Mouse (Mus musculus): Measurements from ENCODE around the gene Lrp2.

DNA sequence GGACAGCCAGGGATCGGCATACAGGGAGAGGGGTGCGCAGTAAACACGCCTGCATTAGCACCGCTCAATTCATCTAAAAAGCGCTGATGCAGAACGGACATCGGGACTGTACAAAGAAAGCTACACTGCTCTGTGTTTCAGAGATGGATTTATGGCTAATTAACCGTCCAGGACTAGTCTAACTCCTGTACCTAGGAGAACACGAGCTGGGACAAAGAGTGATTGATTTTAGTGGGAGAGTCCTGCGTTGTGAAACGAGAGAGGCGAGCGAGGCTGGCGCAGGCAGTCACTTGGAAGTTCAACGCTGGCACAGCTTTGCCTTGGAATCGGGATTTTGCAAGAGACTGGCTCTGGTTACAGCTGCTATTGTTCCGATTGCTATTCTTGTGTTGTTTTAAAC is 43.4 kb upstream of the Lrp2 start:
- TF ChIP-seq CTCF (IDR thresholded peaks at IDR 0.05), result no peak
- TF ChIP-seq POLR2A (IDR thresholded peaks at IDR 0.05; ENCODE audit: insufficient read depth, low read depth, low read length), result no peak
- TF ChIP-seq EP300 (IDR thresholded peaks at IDR 0.05; ENCODE audit: insufficient read depth, low read depth, low read length), result no peak

Data from heart, adult 2 months (tissue).